Mouse (Mus musculus) kidney, adult 2 months (tissue): Measurements from ENCODE around the gene Psmc3.

Experiments used
- CTCF ChIP-seq: fragments of 200-500 bp; conservative IDR thresholded peaks from 2 replicates; pipeline ENCODE4 v1.5.1; 2011; ENCODE audit warnings: low read depth, mild to moderate bottlenecking, control low read depth, low read length, moderate library complexity, mixed read lengths; ENCODE audit not compliant: insufficient read depth, insufficient read length
- POLR2A ChIP-seq: fragments of 200-500 bp; IDR thresholded peaks from one replicate; pipeline ENCODE4 v1.6.1; 2011; ENCODE audit warnings: low read depth, low read length, control low read depth

DNA sequence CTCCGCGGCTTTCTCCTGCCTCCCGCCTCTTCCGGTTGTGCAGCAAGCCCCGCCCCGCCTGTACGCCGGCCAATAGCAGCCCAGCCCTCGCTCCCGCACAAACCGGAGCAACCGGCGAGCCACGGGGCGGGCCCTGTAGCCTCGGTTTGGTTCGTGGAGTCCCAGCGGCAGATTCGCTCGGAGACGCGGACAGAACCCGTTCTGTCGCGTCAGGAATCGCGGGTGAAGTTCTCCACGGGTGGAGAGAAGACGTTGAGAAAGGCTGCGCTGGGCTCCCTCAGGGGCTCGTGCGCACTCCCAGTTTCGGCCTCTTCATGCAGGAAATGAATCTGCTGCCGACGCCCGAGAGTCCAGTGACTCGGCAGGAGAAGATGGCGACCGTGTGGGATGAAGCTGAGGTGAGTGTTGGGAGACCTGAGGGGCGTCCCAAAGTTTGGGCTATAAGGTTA is at the start of gene Psmc3:
- no peak for TF ChIP-seq CTCF
- peak; percentile 42 for TF ChIP-seq POLR2A
